Mouse (Mus musculus): Measurements from ENCODE around the gene Rasd2.

The Rasd2 gene

DNA sequence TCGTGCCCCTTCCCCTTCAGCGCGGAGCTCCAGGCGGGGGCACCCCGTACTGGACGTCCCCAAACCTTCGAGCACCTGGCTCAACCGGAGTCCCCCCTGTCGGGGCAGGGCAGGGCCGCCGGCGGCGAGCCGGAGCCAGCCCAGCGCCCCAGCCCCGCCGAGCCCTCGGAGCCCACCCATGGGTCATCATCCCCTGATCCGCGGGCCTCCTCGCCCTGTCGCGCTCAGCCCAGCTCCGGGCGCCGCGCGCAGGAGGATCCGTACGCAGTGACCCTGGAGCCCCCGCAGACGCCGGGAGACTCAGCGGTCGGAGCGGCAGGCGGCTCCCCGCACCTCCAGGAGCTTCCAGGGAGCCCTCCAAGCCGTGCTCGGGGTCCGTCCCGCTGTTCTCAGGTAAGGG lies at the start of gene Rasd2:
Gene Rasd2 (plus strand): TSS at position 259 of the 400 bp plus-strand sequence.
- DNase-seq (ENCODE audit: low read depth in 1 of 2, low spot score in 2 of 2) = no peak

DNA sequence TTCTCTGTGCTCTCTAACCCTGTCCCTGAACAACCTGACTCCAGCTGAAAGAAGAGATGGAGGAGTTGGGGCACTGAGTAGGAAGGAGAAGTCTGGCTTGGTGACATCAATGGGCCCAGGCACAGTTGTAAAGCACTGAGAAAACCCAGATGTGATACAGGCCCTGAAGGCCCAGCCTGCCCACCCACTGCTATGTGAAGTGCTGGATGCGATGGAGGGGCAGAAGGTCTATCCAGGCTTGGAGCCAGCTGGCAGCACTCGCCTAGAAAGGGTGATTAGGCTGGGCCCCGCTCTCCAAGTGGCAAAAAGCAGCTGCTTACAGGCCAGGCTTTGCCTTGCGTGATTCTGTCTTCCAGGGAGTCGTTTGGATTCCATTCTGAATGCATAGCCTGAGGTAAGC lies 44.4 kb upstream of the Rasd2 start:
- DNase-seq (ENCODE audit: low read depth in 1 of 2, low spot score in 2 of 2) = no peak

DNA sequence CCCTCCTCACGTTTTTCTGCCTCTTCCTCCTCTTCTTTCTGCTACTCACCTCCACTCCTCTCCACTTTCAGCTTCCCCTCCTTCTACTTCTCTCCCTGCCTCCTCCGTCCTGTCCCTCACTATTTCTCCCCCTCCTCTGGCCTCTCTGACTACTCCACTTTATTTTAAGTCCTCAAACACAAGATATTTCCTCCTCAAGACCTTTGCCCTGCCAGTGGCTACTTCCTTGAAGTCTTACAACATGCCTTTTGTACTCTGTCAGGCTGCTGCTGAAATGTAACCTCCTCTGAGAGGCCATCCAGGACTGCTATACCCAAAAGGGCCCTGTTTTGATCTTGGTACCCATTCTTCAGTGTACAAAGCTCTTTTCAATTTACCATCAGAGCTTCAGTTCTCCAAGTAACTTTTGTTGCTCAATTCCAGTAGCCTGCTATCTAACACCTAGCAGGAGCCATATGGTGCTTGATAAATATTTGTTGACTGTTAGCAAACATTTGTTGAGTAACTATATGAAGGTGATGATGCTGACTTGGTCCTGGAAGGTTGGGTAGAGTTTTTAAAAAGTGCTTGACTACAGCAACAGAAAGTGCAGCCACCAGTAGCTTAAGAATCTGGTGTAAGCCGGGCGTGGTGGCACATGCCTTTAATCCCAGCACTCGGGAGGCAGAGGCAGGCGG lies 41.6 kb upstream of the Rasd2 start:
- DNase-seq (ENCODE audit: low read depth in 1 of 2, low spot score in 2 of 2) = no peak

DNA sequence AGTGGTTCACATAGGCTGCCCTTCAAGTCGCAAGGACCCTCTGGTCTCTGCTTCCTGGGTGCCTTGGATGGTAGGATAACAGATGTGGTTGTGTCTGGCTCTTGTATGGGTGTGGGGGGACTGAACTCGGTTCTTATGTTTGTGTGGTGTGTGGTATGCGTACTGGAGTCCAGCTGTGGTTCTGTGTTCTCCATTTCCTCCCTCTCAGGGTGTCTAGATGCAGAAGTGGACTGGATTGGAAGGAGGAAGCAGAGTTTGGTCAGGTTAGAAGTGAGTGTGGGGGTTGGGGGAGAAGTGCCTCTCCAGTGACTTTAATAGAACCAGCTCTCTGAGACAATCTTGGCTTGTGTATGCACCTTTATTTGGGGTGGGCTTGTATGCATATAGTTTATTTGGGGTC lies 20.7 kb upstream of the Rasd2 start:
- DNase-seq (ENCODE audit: low read depth in 1 of 2, low spot score in 2 of 2) = no peak

DNA sequence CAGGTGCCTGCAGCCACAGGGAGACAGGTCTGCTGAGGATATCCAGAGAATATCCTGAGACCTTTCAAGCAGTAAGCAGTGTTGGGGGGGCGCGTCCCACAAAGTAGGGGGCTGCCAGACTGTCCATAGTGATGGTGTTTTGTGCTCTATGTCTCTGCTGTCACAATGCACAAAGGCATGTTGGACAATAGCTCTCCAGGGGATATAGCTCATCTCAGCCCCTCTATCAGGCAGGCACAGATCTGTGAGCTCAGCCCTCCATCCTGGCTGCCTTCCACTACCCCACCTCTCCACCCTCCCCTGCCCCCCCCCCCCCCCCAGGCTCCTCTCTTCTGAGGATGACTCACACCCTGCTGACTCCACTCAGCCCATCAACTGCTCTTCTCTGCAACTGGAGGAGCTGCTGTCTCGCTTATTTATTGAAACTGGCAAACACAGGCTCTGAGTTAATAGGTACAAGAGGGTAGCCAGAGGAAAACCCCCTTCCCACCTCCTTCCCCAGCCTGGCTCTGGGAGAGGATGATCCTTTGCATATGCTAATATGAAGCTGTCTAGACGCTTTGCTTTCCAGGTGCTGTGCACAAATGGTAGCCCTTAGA lies 19.2 kb upstream of the Rasd2 start:
- DNase-seq (ENCODE audit: low read depth in 1 of 2, low spot score in 2 of 2) = no peak

DNA sequence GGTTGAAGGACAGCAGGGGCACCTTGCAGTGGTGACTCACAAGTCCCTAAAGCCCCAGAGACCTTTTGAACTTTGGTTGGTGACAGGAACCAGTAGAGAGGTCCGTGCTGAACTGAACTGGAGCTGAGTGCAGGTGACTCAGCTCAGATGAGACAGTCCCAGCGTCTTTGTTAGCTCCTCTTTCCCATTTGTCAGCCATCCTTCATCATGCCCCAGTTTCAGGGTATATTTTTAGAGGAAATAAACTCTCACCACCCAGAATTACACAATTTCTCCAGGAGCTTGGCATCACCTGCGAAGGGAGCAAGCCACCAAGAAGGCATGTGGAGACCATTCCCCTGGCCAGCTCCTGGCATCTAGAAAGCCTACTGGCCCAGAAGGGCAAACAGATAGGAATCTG lies 16.6 kb upstream of the Rasd2 start:
- DNase-seq (ENCODE audit: low read depth in 1 of 2, low spot score in 2 of 2) = no peak

DNA sequence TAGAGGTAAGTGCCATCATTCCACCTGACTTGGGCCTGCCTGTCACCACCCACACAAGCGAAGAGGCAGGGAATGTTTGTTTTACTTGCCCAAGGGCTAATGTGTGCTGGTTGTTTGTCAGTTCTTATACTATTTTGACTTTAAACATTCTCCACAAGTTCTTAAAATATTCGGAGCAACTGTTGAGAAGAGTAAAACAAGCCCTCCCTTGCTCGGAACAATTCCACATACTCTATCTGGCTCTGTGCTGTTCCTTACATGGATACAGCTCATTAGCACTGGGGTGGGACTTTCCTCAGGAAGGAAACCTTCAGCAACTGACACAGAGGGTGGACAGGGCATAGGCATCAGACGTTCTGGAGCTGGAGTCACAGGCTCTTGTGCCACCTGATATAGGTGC lies 15.9 kb upstream of the Rasd2 start:
- no peak for DNase-seq (ENCODE audit: low read depth in 1 of 2, low spot score in 2 of 2)

DNA sequence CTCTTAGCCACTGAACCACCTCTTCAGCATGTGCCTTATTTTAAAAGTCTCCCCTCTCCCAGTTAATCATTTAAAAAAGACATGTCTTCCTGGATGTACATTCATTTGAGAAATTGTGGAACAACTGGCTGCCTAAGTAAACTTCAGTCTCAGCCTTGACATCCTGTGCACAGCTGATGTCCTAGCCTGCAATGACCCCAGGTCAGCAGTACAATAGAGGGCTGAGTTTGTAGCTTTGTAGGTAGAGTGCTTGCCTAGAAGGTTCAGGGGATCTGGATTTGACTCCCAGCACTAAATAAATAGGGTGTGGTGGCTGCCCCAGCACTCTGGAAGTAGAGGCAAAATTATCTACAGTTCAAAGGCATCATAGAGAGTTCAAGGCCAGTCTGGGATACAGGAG lies 15.4 kb upstream of the Rasd2 start:
- no peak for DNase-seq (ENCODE audit: low read depth in 1 of 2, low spot score in 2 of 2)

DNA sequence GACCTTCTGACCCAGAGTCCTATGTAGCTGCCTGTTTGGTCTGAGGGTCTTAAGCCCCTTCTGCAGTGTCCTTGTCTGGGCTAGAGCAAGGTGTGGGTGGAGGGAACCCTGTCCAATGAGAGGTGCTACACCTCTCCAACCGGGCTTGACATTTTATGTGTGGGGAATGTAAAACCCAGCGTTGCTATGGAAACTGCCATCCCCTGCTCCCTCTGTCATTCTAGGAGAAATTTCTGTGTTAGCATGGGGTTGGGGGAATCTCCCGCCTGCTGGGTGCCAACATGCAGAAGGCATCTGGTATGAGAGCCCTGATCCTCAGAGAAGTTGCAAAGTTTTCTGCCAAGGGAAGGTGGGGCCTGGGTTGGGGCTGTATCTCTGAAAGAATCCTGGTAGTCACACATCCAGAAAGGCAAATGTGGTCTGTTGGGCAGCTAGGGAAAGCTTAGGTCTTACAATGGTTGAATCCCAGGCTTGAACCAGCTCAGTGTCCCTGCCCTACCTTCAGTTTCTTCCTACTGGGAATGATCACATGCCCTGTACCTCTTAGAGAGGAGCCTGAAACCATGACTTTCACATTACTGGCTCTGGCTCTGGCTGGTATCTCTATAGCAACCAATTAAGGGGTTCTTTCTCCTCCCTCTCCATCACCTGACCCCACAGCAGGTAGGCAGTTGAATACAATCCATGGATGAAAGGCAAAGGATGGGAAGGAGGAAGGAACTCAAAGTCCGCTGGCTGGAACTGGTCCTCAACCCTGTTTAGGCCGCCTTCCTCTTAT lies 14.6 kb upstream of the Rasd2 start:
- no peak for DNase-seq (ENCODE audit: low read depth in 1 of 2, low spot score in 2 of 2)

DNA sequence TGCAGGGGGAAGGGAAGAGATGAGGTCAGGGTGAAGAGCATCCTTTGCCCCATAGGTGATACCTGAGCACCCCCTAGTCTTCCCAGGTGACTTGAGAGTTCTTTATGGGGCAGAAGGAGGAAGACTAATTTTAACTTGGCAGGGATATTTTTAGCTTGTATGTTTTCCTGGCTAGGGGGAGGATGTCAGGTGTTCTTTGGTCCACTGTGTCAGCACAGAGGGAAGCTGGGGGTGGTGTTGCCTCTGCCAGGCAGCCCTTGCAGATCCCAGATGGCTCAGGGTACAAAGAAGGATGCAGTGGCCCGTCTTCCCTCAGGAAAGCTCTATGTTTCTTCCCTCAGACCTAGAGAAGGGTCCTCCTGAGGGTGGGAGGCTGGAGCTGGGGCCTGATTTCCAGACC lies 13.8 kb upstream of the Rasd2 start:
- DNase-seq (ENCODE audit: low read depth in 1 of 2, low spot score in 2 of 2) = no peak

DNA sequence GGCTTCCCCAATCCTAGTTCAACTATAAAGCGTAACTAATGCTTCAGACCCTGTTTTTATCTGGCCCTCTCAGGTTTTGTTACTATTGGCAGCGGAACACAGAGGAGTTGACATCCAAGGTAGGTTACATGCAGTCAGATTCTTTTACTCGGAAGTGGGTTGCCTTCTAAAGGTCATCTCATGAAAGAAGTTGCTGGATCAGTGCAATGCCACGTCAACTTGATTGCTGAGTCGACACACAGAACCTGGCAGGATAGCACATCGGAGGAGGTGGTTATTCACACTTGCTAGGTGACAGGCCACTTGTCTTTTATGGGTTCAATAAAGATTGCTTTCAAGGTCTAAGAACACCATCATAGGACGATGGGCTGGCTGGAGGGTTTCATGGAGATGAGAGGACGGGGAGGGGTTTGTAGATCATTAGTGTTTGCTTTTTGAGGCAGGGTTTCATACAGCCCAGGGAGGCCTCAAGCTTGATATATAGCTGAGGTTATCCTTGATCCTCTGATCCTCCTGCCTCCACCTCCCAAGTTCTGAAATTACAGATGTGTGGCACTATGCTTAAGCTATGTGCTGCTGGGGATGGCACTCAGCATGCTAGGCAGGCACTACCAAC lies 11.6 kb upstream of the Rasd2 start:
- DNase-seq (ENCODE audit: low read depth in 1 of 2, low spot score in 2 of 2) = no peak

DNA sequence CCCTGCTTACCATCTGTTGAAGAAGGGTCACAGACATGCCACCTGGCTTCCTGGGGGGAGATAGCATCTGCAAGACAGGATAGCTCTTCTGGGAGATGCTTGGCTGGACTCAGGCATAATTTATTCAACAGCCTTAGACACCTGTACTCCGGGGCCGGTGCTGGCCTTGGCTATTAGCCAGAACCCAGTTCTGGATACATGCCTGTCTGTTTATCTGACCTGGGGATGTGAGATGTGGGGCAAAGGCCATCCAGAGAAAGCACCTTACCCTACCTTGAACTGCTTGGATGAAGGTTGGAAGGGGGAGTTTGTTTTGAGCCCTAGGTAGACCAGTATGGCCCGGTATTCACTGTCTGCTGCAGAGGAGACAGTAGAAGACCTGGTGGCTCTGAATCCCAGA lies 10.8 kb upstream of the Rasd2 start:
- no peak for DNase-seq (ENCODE audit: low read depth in 1 of 2, low spot score in 2 of 2)

DNA sequence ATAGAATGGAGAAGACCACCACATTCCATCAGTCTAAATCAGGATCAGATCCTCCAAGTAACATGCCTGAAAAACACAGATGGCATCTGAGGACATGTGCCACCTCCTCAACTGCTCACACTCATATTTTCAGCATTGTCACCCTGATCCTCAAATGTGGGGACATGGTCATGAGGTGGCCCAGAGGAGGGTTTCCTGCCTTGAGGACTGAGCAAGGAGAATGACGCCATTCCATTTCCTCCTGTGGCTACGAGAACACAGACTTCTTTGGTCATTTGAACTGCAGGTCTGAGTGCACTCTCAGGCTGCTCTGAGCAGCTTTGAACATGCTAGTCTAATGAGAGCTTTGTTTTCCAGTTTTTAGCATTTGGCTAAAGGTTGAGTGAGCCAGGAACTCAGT lies 10.3 kb upstream of the Rasd2 start:
- DNase-seq (ENCODE audit: low read depth in 1 of 2, low spot score in 2 of 2) = no peak

DNA sequence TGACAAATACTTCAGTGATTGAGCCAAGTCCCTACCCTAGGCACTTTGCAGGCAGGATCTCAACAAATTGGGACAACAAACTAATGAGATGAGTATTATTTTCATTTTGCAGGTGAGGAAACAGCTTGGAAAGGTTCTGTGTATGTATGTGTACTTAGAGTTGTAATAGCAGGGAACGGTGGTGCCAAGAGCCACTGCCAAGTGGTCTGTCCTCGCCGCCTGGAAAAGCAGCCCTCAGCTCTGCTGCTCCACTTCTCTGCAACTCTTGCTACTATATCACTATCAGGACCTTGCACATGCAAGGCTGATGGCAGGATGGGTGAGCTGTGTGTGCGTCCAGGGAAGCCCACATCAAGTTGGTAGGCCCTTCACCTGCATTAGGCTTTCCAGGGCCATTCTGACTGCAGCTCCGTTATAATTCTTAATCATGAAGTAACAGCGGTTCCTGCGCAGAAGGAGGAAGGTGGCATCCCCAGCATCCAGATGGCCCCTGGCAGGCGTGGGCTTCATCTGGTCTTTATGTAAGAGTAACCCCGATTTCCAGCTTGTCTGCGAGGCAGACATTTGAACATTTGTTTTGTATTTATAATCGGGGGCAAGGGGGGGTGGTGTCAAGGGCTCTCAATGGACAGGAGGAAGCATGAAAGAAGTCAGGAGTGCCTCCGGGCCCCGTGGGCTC lies 9.4 kb upstream of the Rasd2 start:
- no peak for DNase-seq (ENCODE audit: low read depth in 1 of 2, low spot score in 2 of 2)

DNA sequence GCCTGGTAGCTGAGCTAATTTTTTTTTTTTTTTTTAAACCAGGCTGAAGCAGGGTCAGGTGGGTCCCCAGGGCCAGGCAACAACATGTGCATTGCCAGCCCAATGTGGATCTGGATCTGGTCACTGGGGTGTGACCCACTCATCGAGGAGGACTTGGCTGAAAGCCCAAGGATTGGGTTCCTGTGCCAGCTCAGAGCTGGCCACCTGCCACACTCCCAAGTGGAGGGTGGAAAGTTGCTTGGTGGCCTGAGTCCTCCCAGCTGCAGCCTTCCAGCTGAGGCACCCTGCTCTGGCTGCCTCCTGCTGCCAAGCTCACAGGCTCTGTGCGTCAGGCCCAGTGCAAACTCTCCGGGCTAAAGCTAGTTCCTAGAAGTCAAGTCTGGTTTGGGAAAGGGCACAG lies 2.3 kb upstream of the Rasd2 start:
- DNase-seq (ENCODE audit: low read depth in 1 of 2, low spot score in 2 of 2) = no peak

DNA sequence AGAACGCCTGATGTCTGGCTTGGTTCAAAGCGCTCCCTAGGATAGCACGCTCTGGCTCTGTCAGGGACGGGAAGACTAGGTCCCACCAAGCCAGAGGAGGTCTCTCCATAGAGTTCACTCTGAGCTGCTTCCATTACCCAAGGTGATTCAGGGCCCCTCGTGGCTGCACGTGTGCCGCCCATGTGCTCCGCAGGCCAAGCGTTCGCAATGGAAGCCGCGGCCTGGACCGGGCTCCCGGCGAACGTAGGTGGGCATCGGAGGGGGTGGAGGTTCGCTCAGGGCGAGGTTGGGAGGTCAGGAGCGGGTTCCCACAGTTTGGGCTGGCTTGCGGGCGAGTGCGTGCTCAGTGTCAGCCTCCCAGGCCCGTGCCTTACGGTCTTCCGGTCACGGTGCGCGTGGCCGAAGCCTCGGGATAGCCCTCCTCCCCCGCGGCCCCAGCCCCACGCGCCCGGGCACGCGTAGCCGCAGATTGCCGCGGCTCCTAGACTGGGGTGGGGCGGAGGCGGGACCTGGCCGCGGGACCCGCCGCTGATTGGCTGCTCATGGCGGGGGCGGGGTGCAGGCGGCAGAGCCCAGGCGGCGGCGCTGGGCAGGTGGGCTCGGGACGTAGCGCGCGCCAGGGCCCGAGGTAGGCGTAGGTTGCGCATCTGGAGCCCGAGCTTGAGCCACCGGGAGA lies 975 bp upstream of the Rasd2 start:
- DNase-seq (ENCODE audit: low read depth in 1 of 2, low spot score in 2 of 2) = peak in 1 of 2 experiments; percentile 25

DNA sequence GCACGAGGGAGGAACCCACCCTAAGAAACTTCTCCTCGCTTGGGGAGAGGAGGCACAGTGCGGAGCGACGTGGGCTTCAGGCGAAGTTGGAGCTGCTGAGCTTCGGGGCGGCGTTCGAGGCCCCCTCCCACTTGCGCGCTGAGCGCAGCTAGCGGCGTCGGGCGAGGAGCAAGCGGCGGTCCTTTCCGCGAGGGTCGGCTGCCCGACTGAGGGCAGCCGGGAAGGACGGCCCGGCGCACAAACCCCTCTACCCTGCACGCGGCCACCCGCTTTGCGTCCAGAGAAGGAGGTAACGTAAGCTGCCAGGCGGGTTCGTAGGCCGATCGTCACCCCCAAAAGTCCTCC lies 465 bp upstream of the Rasd2 start:
- no peak for DNase-seq (ENCODE audit: low read depth in 1 of 2, low spot score in 2 of 2)

DNA sequence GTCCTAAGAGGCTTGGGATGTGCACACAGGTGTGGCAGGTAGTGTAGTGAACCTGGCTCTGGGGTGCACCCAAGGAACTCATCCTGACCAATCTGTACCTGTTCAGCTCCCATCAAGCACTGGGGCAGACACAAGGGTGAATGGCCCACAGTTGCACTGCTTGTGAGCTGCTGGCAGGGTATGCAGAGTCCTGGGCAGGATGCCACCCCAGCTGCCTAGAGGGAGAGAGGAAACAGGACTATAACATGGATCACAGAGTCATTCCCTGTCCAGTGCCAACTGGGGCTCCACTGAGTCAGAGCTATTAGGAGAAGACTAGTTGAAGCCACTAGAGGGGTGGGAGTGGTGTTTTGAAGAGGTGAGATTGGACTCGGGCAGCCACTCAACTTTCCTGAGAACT lies 1.3 kb downstream of the Rasd2 start:
- no peak for DNase-seq (ENCODE audit: low read depth in 1 of 2, low spot score in 2 of 2)

DNA sequence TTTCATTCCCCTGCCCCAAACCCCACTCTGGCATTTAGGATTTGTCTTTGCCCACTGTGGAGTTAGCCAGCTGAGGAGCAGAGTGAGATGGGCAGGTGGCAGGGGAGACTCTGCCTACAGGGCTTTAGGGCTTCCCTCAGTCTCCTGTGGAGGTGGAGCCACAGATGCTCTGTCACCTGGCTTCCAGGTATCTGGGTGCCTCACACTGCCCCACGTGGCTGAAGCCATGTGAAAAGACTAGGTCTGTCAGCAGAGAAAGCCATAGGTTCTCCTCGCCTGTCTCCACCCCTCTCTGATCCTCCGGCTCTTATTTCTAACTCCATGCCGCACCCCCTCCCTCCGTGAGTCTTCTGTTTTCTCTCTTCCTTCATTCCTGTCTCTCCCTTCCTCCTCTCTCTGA lies 2.2 kb downstream of the Rasd2 start:
- DNase-seq (ENCODE audit: low read depth in 1 of 2, low spot score in 2 of 2) = no peak

DNA sequence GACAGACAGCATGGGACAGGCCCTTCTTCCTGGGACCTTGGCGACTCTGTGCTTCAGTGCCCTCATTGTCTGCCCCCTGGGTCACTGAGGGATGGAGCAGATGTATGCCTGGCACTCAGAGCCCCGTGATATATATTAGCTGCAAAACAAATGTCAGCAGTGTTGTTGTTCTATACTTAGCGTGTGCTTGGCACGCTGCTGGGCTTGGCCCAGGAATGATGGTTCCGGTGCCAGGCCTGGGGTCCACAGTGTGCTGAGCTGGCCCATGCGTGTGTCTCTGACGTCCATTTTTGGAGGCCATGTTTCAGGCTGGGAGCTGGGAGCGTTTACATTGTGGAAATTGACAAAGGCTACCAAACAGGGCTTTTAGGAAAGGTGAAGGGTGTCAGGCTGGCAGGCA lies 3.1 kb downstream of the Rasd2 start:
- DNase-seq (ENCODE audit: low read depth in 1 of 2, low spot score in 2 of 2) = no peak

DNA sequence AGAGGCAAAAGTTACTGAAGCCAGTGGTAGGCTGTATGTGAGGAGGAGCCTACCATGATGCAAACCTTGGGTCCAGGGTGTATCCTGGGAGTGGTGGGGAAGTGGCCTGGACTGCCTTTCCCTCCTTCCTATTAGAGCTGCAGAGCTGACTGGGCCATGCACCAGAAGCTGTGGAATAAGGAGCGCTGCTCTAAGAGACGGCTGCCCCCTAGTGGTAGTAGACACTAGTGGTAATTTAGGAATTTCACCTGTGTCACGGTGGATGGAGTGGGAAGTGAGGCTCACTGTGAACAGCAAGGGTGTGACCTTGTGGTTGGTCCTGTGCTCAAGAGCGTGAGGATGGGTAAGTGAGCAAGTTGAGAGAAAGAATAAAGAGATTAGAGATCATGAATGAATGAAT lies 4.2 kb downstream of the Rasd2 start:
- no peak for DNase-seq (ENCODE audit: low read depth in 1 of 2, low spot score in 2 of 2)

Data from monocyte, adult 2 months (primary cell).